Mouse (Mus musculus) ES-E14 (cell line): ENCODE results near the gene Gtpbp3. TPM values are rescaled to one million over a fixed set of nuclear protein-coding genes. Genes with fewer than 3 reads are reported as not detected.

Experiments used
- DNase-seq: peaks from one replicate; pipeline ENCODE4 v3.0.0-alpha.2; 2013; ENCODE audit warnings: low read depth, low spot score
- H3K27ac ChIP-seq: 2 replicates; pipeline ENCODE4 v1.5.1; 2012; ENCODE audit warnings: low read depth, mild to moderate bottlenecking, low read length, moderate library complexity, mixed read lengths; ENCODE audit not compliant: poor library complexity, insufficient read depth, severe bottlenecking
- H3K36me3 ChIP-seq: 2 replicates; pipeline ENCODE4 v1.6.1; 2012; ENCODE audit warnings: mild to moderate bottlenecking, low read length, moderate library complexity, mixed read lengths; ENCODE audit not compliant: control insufficient read depth, poor library complexity, insufficient read depth, severe bottlenecking
- H3K4me1 ChIP-seq, 2 experiments: fragments of 150-350 bp in 1 of 2; sonication (generic) in 1 of 2; 2 replicates each; pipeline ENCODE4 v1.6.1; 2012; ENCODE audit warnings: low read length in 2 of 2, mild to moderate bottlenecking in 1 of 2, mixed read lengths in 1 of 2; ENCODE audit not compliant: control insufficient read depth in 2 of 2, insufficient read depth in 2 of 2, poor library complexity in 1 of 2
- H3K4me3 ChIP-seq, 2 experiments: fragments of 150-350 bp in 1 of 2; sonication (generic) in 1 of 2; 2 replicates each; pipeline ENCODE4 v1.5.1; 2012; ENCODE audit warnings: low read length in 2 of 2, low read depth in 1 of 2, mild to moderate bottlenecking in 1 of 2, mixed read lengths in 1 of 2; ENCODE audit not compliant: insufficient read depth in 1 of 2, poor library complexity in 1 of 2, severe bottlenecking in 1 of 2
- H3K9ac ChIP-seq: 2 replicates; pipeline ENCODE4 v1.6.1; 2012; ENCODE audit warnings: low read depth, mild to moderate bottlenecking, low read length, mixed read lengths; ENCODE audit not compliant: poor library complexity, insufficient read depth, severe bottlenecking
- H3K9me3 ChIP-seq: fragments of 150-350 bp; sonication (generic); 2 replicates; pipeline ENCODE4 v1.6.1; 2012; ENCODE audit warnings: low read depth, mild to moderate bottlenecking, low read length; ENCODE audit not compliant: control insufficient read depth, insufficient read depth
- CHD2 ChIP-seq: IDR thresholded peaks from 2 replicates; pipeline ENCODE4 v1.6.1; 2014; ENCODE audit warnings: mild to moderate bottlenecking, low read depth, low read length, inconsistent platforms
- HCFC1 ChIP-seq: IDR thresholded peaks from 2 replicates; pipeline ENCODE4 v1.6.1; 2012; ENCODE audit warnings: low read length, inconsistent platforms, borderline replicate concordance; ENCODE audit not compliant: insufficient read depth
- MAFK ChIP-seq: IDR thresholded peaks from 2 replicates; pipeline ENCODE4 v1.6.1; 2014; ENCODE audit warnings: mild to moderate bottlenecking, low read depth, low read length, inconsistent platforms; ENCODE audit not compliant: insufficient read depth
- ZC3H11A ChIP-seq: IDR thresholded peaks from 2 replicates; pipeline ENCODE4 v1.6.1; 2012; ENCODE audit warnings: low read depth, mild to moderate bottlenecking, inconsistent platforms, low read length, borderline replicate concordance
- ZNF384 ChIP-seq: IDR thresholded peaks from 2 replicates; pipeline ENCODE4 v1.6.1; 2012; ENCODE audit warnings: low read depth, low read length, inconsistent platforms
- in situ Hi-C, 2 experiments: fragments of 600-800 bp; cut with MboI; formaldehyde crosslinking; loops; one replicate each; pipeline ENCODE4 v1.15.1; 2025; ENCODE audit warnings: low sequenced_read_pairs in 2 of 2, inconsistent platforms in 1 of 2; ENCODE audit not compliant: unreplicated experiment in 2 of 2
- total RNA-seq: library from RNA; depleted of rRNA; stranded (reverse); fragments of 300-350 nt; gene quantifications from 2 replicates; pipeline ENCODE4 v1.2.3, GENCODE M21; 2012

The Gtpbp3 gene
- total RNA-seq, 1 experiment, result 60.4 TPM

DNA sequence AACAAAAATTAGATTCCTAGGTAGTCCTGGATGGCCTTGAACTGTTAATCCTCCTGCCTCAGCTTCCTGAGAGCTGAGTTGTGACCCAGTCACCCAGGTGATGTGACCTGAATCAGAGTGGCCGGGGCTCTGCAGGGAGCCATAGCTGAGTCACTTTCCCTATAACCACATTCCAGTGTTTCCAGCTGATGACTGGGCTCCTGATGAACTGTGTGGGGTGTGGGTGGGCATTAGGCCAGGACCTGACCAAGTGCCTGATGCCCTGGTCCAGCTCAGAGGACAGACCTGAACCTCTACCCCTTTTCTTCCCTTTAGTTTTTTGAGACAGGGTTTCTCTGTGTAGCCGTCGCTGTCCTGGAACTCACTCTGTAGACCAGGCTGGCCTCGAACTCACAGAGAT, 17.4 kb downstream of the Gtpbp3 start:
- Histone ChIP-seq H3K9ac (no peak overlapping the region), H3K4me1 (peaks cover 4 to 6% of the 10 kb centered on the region in 2 experiments; a peak in 2 of 4 replicates), H3K4me3 (no peak overlapping the region), H3K27ac (no peak overlapping the region), H3K36me3 (no peaks in the 10 kb centered on the region; the same call in 1 of the 2 replicates), H3K9me3 (no peaks in the 10 kb centered on the region)
- TF ChIP-seq MAFK, result no peak
- no peak for TF ChIP-seq HCFC1
- TF ChIP-seq ZNF384, result no peak
- no peak for TF ChIP-seq CHD2
- no peak for TF ChIP-seq ZC3H11A
- in situ Hi-C loops, result no loop called here
- DNase-seq, result no peak

GRCm38 (mm10) chr8:71505979-71506378, 18.1 kb downstream of the Gtpbp3 start:
- Histone ChIP-seq H3K27ac (no peak overlapping the region), H3K9me3 (no peaks in the 10 kb centered on the region)
- in situ Hi-C loops, result no loop called here

GRCm38 (mm10) chr8:71507589-71508104, 19.7 kb downstream of the Gtpbp3 start:
- in situ Hi-C loops, result no loop called here
- DNase-seq, result peak; percentile 88
- Histone ChIP-seq H3K9me3 (no peaks in the 10 kb centered on the region), H3K36me3 (no peaks in the 10 kb centered on the region; the same call in 1 of the 2 replicates), H3K9ac (peak overlapping the region; percentile 74), H3K4me3 (peak overlapping the region; percentile 75 to 82), H3K4me1 (peaks cover 4 to 6% of the 10 kb centered on the region in 2 experiments; a peak in 1 of 4 replicates), H3K27ac (no peak overlapping the region)
- TF ChIP-seq ZNF384, result no peak

More at GRCm38 (mm10) chr8:71505979-71506378, 18.1 kb downstream of the Gtpbp3 start:
- Histone ChIP-seq H3K36me3 (no peaks in the 10 kb centered on the region; the same call in 1 of the 2 replicates), H3K4me1 (peaks cover 4 to 6% of the 10 kb centered on the region in 2 experiments; a peak in 1 of 4 replicates), H3K4me3 (no peak overlapping the region), H3K9ac (no peak overlapping the region)
- TF ChIP-seq MAFK (no peak), ZC3H11A (no peak), CHD2 (no peak), HCFC1 (no peak), ZNF384 (no peak)
- DNase-seq, result no peak

DNA sequence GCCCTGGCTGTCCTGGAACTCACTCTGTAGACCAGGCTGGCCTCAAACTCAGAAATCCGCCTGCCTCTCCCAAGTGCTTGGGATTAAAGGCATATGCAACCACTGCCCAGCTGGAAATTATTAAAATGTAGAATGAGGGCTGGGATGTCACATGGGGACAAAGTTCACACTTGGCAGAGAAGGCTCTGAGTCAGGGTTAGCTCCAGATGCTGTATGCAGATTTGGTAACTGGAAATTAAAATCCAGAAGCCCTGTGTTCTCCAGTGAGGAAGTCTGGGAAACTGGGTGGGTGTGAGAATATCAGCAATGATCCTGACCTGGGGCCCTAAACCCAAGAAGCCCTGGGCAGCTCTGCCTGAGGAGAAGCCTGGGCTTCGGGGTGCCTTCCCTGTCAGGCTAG, 21.4 kb downstream of the Gtpbp3 start:
- DNase-seq, result no peak
- no peak overlapping the region for H3K27ac ChIP-seq
- H3K36me3 ChIP-seq, result no peaks in the 10 kb centered on the region; the same call in 1 of the 2 replicates
- in situ Hi-C loops, result no loop called here
- no peak overlapping the region for H3K4me3 ChIP-seq
- H3K4me1 ChIP-seq, result peaks cover 4 to 8% of the 10 kb centered on the region in 2 experiments; a peak in 1 of 4 replicates
- H3K9me3 ChIP-seq, result no peaks in the 10 kb centered on the region
- H3K9ac ChIP-seq, result no peak overlapping the region
- TF ChIP-seq MAFK (no peak), HCFC1 (no peak), ZNF384 (no peak), CHD2 (no peak), ZC3H11A (no peak)
